Mouse (Mus musculus) liver, adult 2 months (tissue): ENCODE measurements at regions not wholly inside any gene's neighbourhood (a gene's known extent, or its start where the extent isn't known, plus 50 kb on each side); places are given as distances from the start of the nearest gene placed in this dataset.

Source experiments
- DNase-seq: peaks from one replicate; pipeline ENCODE4 v3.0.0-alpha.2; 2011; ENCODE audit warnings: low read depth, low spot score; ENCODE audit errors: extremely low read depth
- H3K27ac ChIP-seq: fragments of 200-500 bp; replicated peaks from 2 replicates; pipeline ENCODE4 v1.5.1; 2012; ENCODE audit warnings: low read depth, mild to moderate bottlenecking, control low read depth, inconsistent platforms, low read length; ENCODE audit not compliant: insufficient read depth
- H3K27me3 ChIP-seq: fragments of 200-500 bp; 2 replicates; pipeline ENCODE4 v1.6.1; 2012; ENCODE audit warnings: mild to moderate bottlenecking, moderate library complexity, low read length, inconsistent platforms; ENCODE audit not compliant: control insufficient read depth, insufficient read depth
- H3K36me3 ChIP-seq: fragments of 200-500 bp; 2 replicates; pipeline ENCODE4 v1.6.1; 2012; ENCODE audit warnings: low read length, inconsistent platforms; ENCODE audit not compliant: control insufficient read depth, insufficient read depth
- H3K4me1 ChIP-seq: fragments of 200-500 bp; 2 replicates; pipeline ENCODE4 v1.6.1; 2011; ENCODE audit warnings: low read length; ENCODE audit not compliant: control insufficient read depth, insufficient read depth
- H3K4me3 ChIP-seq: fragments of 200-500 bp; 2 replicates; pipeline ENCODE4 v1.5.1; 2011; ENCODE audit warnings: low read depth, mild to moderate bottlenecking, control low read depth, low read length, moderate library complexity; ENCODE audit not compliant: insufficient read depth
- H3K79me2 ChIP-seq: fragments of 200-500 bp; 2 replicates; pipeline ENCODE4 v1.6.1; 2012; ENCODE audit warnings: inconsistent platforms, mild to moderate bottlenecking, low read length, moderate library complexity; ENCODE audit not compliant: control insufficient read depth, insufficient read depth
- H3K9ac ChIP-seq: fragments of 200-500 bp; 2 replicates; pipeline ENCODE4 v1.6.1; 2012; ENCODE audit warnings: low read depth, mild to moderate bottlenecking, control low read depth, inconsistent platforms, low read length
- CTCF ChIP-seq: fragments of 200-500 bp; IDR thresholded peaks from 2 replicates; pipeline ENCODE4 v1.5.1; 2011; ENCODE audit warnings: low read depth, low read length, control low read depth
- POLR2A ChIP-seq: fragments of 200-500 bp; IDR thresholded peaks from 2 replicates; pipeline ENCODE4 v1.6.1; 2011; ENCODE audit warnings: low read length, control low read depth; ENCODE audit not compliant: insufficient read depth; ENCODE audit errors: extremely low read depth
- WGBS: fragments of 180-500 bp; shearing (Covaris S2); methylation state at CpG from one replicate; pipeline ENCODE4 v1.1.7; 2018; 5-methylcytosine and 5-hydroxymethylcytosine counted together

DNA sequence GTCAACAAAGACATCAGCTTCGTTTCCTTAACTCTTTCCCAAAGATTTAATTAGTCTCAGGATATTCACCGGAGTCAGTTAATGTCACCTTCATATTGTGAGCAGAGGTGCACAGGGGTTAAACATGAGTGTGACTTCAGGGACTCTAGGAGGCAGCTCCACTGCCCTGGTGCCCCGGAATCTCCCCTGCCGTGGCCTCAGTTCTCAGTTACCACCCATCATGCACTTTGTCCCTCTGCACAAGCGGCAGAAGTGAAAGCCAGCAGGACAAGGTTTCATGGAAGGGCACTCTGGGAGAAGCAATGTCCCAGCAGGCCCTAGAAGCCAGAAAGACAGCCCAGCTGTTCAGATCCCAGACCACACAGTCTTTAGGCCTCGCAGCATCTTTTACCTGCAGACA lies 150.5 kb upstream of the Egln3 start:
- H3K4me3 ChIP-seq, result no peak overlapping the region
- no peaks in the 10 kb centered on the region for H3K4me1 ChIP-seq
- 39% methylated on average over 6 of the region's 6 CpGs for WGBS
- no peaks in the 10 kb centered on the region for H3K79me2 ChIP-seq
- no peak overlapping the region for H3K9ac ChIP-seq
- H3K27me3 ChIP-seq, result no peaks in the 10 kb centered on the region
- no peaks in the 10 kb centered on the region for H3K36me3 ChIP-seq
- peak; percentile 81 for DNase-seq
- TF ChIP-seq POLR2A (no peak), CTCF (no peak)
- no peak overlapping the region for H3K27ac ChIP-seq

DNA sequence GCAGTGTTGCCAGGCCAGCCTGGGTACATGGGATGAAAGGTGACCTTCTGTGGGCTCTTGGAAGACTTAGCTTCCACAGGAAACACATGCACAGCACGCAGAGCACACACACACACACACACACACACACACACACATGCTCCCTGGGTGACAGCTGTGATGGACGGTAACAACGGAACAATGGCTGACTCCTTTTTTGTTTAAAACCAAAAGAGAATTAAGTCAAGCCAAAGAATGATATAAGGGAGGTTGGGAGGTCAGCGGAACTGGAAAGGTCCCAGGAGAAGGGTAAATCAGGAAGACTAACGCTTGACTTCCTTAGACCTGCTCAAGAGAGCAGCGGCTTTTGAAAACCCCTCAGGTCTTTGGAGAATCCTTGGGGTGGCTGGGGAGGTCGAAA lies 150.0 kb upstream of the Egln3 start:
- TF ChIP-seq POLR2A (no peak), CTCF (no peak)
- Histone ChIP-seq H3K9ac (no peak overlapping the region), H3K36me3 (no peaks in the 10 kb centered on the region), H3K79me2 (no peaks in the 10 kb centered on the region), H3K27me3 (no peaks in the 10 kb centered on the region), H3K27ac (no peak overlapping the region), H3K4me3 (no peak overlapping the region), H3K4me1 (no peaks in the 10 kb centered on the region)
- DNase-seq, result no peak
- 67% methylated on average over 7 of the region's 7 CpGs for WGBS

DNA sequence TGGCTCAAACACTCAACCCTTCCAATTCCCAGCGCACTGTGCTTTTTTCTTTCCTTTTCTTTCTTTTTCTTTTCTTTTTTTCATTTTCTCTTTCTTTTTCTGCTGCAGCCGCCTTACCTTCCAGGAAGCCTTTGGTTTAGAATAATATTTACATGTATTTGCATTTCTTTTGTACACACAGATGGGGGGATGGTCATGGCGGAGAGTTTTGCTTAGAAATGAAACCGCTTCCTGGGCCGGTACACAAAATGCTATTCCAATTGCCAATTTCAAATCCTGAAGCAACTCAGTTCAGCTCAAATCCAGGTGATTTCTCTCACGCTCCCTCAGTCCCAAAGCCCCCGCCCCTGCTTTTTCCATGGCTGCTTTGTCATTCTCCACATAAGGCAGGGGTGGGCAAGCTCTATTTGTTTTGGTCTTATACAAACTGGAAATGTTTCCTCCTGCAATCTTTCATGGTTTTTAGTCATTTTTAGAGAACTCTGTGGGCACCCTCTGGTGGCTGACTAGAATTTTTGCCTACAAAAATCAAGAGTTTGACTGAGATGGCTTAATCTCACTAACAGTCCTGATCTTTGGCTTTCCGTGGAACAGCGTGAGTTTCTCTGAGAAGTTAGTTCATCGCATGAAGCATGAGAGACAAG lies 149.4 kb upstream of the Egln3 start:
- Histone ChIP-seq H3K4me3 (no peak overlapping the region; the same call in 1 of the 2 replicates), H3K4me1 (no peaks in the 10 kb centered on the region), H3K9ac (peak overlapping the region; percentile 11; the same call in 1 of the 2 replicates), H3K27me3 (no peaks in the 10 kb centered on the region), H3K36me3 (no peaks in the 10 kb centered on the region), H3K79me2 (no peaks in the 10 kb centered on the region), H3K27ac (no peak overlapping the region)
- TF ChIP-seq CTCF (0 out of 2 replicates have a peak, but pooled peaks have one; percentile 13), POLR2A (no peak)
- DNase-seq, result peak; percentile 64
- 40% methylated on average over 10 of the region's 10 CpGs for WGBS

DNA sequence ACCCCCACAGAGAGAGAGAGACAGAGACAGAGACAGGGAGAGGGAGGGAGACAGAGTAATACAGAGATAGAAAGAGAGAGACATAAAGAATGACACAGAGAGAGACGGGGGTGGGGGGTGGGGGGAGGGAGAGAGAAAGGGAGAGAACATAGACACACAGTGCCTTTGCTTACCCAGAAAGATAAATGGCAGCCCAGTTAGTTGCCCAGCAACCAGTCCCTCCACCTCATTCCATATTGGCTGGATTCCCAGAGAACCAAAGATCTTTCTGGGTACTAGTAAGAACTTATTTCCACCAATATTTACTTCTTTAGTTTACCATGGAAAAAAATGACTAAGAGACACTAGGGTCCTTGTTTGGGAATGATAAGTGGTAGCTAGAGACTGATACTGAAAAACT lies 146.6 kb upstream of the Egln3 start:
- H3K79me2 ChIP-seq, result no peaks in the 10 kb centered on the region
- WGBS, result 53% methylated on average over 1 of the region's 1 CpGs
- H3K36me3 ChIP-seq, result no peaks in the 10 kb centered on the region
- no peaks in the 10 kb centered on the region for H3K27me3 ChIP-seq
- no peak overlapping the region for H3K27ac ChIP-seq
- no peak overlapping the region for H3K9ac ChIP-seq
- H3K4me3 ChIP-seq, result no peak overlapping the region
- no peak for TF ChIP-seq CTCF
- no peak for TF ChIP-seq POLR2A
- no peaks in the 10 kb centered on the region for H3K4me1 ChIP-seq
- peak; percentile 9 for DNase-seq

DNA sequence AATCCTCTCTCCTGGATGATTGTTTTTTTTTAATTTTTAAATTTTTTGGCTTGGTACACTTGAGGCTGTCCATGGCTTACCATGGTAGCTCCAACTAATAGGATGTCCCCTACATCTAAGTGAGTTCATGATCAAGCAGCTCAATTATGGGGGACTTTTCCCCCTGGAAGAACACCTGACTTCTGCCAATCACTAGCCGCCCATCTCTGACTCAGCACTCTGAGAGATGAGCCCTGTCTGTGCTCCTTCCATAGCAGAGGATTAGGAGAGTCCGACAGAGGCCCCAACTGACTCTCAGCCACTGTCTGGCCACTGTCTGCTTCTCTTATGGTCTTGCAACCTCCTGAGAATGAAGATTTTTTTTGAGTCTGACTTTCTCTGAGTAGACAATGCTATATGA lies 145.7 kb upstream of the Egln3 start:
- TF ChIP-seq POLR2A (no peak), CTCF (no peak)
- Histone ChIP-seq H3K36me3 (no peaks in the 10 kb centered on the region), H3K79me2 (no peaks in the 10 kb centered on the region), H3K4me3 (no peak overlapping the region), H3K27me3 (no peaks in the 10 kb centered on the region), H3K4me1 (no peaks in the 10 kb centered on the region), H3K9ac (no peak overlapping the region), H3K27ac (no peak overlapping the region)
- WGBS, result 83% methylated on average over 2 of the region's 2 CpGs
- DNase-seq, result no peak

DNA sequence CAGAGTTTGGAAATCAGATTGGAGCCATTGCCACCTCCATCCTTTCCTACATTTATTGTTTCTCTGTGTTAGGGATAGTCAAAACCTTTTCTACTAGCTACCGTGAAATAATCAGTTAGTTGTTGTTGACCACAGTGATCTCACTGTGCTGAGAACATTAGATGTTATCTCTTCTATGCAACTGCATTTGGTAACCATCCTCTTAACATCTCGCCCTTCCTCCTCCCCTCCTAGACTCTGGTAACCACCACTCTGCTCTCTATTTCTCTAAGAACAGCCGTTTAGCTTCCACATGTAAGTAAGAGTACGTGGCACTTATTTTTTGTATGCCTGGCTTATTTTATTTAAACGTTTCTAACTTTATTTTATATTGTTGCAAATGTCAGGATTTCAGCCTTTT lies 139.8 kb upstream of the Egln3 start:
- no peak for DNase-seq
- TF ChIP-seq CTCF, result no peak
- Histone ChIP-seq H3K27me3 (no peaks in the 10 kb centered on the region), H3K9ac (no peak overlapping the region), H3K36me3 (no peaks in the 10 kb centered on the region), H3K4me3 (no peak overlapping the region), H3K4me1 (no peaks in the 10 kb centered on the region), H3K27ac (no peak overlapping the region), H3K79me2 (no peaks in the 10 kb centered on the region)
- WGBS, result 83% methylated on average over 5 of the region's 5 CpGs
